Mouse (Mus musculus) stomach, postnatal 0 days (tissue): Measurements from ENCODE around the gene Il31ra. TPM values are rescaled to one million over a fixed set of nuclear protein-coding genes. Genes with fewer than 3 reads are reported as not detected.
"Not testable (repeated sequence)": the region's sequence is repeated elsewhere in the genome, so short reads cannot be mapped to it uniquely, and the experiment has no call there.

Source experiments
- ATAC-seq: fragments of 200-750 bp; cut with Nextera tagmentation; 2 replicates; pipeline ENCODE4 v1.8.0; 2017; ENCODE audit not compliant: low FRiP score, low TSS enrichment
- DNase-seq: peaks from one replicate; pipeline ENCODE4 v3.0.0-alpha.2; 2016; ENCODE audit warnings: low spot score
- H3K27ac ChIP-seq: fragments of 300-500 bp; sonication (generic); replicated peaks from 2 replicates; pipeline ENCODE4 v1.5.1; 2014; ENCODE audit warnings: mild to moderate bottlenecking, control low read depth
- H3K27me3 ChIP-seq: fragments of 300-500 bp; sonication (generic); 2 replicates; pipeline ENCODE4 v1.6.1; 2014; ENCODE audit warnings: low read length; ENCODE audit not compliant: control insufficient read depth, insufficient read depth
- H3K36me3 ChIP-seq: fragments of 300-500 bp; sonication (generic); 2 replicates; pipeline ENCODE4 v1.6.1; 2014; ENCODE audit warnings: low read length, mixed read lengths; ENCODE audit not compliant: control insufficient read depth, insufficient read depth
- H3K4me1 ChIP-seq: fragments of 300-500 bp; sonication (generic); replicated peaks from 2 replicates; pipeline ENCODE4 v1.6.1; 2014; ENCODE audit warnings: antibody characterized with exemption; ENCODE audit not compliant: control insufficient read depth, insufficient read depth
- H3K4me2 ChIP-seq: fragments of 300-500 bp; sonication (generic); replicated peaks from 2 replicates; pipeline ENCODE4 v1.6.1; 2014; ENCODE audit warnings: low read depth, mild to moderate bottlenecking, control low read depth, moderate library complexity
- H3K4me3 ChIP-seq: fragments of 300-500 bp; sonication (generic); 2 replicates; pipeline ENCODE4 v1.5.1; 2014; ENCODE audit warnings: low read depth, low read length, control low read depth
- H3K9ac ChIP-seq: fragments of 300-500 bp; sonication (generic); 2 replicates; pipeline ENCODE4 v1.6.1; 2014; ENCODE audit warnings: mild to moderate bottlenecking, low read length, control low read depth, mixed read lengths
- H3K9me3 ChIP-seq: fragments of 300-500 bp; sonication (generic); 2 replicates; pipeline ENCODE4 v1.6.1; 2016; ENCODE audit warnings: low read length; ENCODE audit not compliant: control insufficient read depth
- CTCF ChIP-seq: IDR thresholded peaks from 2 replicates; pipeline ENCODE4 v1.5.1; 2016; ENCODE audit warnings: antibody characterized with exemption, low read depth, mild to moderate bottlenecking, moderate library complexity
- EP300 ChIP-seq: optimal IDR thresholded peaks from 2 replicates; pipeline ENCODE3; 2016; ENCODE audit warnings: antibody characterized with exemption
- WGBS: fragments of 180-500 bp; shearing (Covaris S2); extraction: QIAGEN DNeasy Blood & Tissue Kit; methylation state at CpG from one replicate; pipeline ENCODE4 v1.1.7; 2014; 5-methylcytosine and 5-hydroxymethylcytosine counted together
- polyA plus RNA-seq: library from polyadenylated mRNA; unstranded; fragments of >200 nt; fragmentation: Nextera tagmentation; extraction: Ambion mirVana; gene quantifications from 2 replicates; pipeline ENCODE4 v1.2.1, GENCODE M21; 2015

Gene Il31ra
- polyA plus RNA-seq, 1 experiment from 2014 or later, result 0.16 TPM

DNA sequence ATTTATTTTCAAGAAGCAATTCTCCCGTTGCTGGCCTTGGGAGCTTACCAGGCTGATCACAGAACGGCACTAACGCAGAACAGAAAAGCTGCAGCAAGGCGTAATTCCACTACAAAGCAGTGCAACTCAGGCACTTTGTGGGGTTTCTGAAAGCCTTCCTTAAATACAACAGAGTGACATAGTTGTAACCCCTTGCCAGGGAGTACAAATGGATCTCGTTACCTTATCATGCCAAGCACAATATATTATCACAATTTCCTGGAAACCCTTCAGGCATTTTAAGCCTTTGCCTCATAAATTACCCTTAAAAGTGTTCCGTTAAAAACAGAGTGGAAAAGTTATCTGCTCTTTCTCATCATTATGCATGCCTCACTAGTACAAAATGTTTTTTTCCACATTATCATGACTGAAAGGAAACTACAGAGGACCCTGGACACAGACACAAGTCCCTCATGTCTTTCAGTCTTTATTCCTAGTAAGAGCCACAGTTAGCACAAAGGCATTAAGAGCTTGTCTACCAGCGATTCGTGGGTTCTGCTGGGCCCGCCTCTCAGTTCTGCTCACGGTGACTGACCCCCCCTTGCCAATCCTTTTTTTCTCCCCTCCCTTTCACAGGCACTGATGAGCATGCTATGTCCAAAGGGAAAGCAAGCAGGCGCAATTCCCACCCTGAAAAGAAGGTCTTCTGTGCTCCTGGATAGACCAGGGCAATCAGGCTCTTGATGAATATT is 13.4 kb downstream of the Il31ra start:
- H3K4me2 ChIP-seq, result no peak overlapping the region
- TF ChIP-seq EP300 (peak; percentile 88), CTCF (no peak)
- no peak for DNase-seq
- no peaks in the 10 kb centered on the region for H3K27me3 ChIP-seq
- H3K4me1 ChIP-seq, result no peaks in the 10 kb centered on the region; the same call in none of the 2 replicates
- no peak overlapping the region for H3K9ac ChIP-seq
- H3K4me3 ChIP-seq, result no peak overlapping the region
- ATAC-seq, result peak; percentile 53; the same call in 1 of the 2 replicates
- H3K27ac ChIP-seq, result 0 out of 2 replicates have a peak overlapping the region, but pooled peaks have one; percentile 18
- no peaks in the 10 kb centered on the region for H3K9me3 ChIP-seq
- no peaks in the 10 kb centered on the region for H3K36me3 ChIP-seq
- WGBS, result 34% methylated on average over 11 of the region's 11 CpGs

DNA sequence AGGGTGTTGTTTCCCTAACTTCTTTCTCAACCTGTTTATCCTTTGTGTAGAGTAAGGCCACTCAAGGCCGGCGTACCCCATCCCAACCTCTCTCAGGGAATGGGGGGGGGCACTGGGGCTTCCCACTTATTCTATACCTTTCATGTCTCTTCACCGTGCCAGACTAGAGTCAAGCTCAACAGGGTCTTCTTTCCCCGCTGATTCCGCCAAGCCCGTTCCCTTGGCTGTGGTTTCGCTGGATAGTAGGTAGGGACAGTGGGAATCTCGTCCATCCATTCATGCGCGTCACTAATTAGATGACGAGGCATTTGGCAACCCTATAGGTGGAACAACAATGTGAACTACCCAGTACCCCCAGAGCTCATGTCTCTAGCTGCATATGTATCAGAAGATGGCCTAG is 16.1 kb downstream of the Il31ra start:
- H3K36me3 ChIP-seq, H3K9ac ChIP-seq, DNase-seq, H3K27me3 ChIP-seq, H3K4me2 ChIP-seq, H3K27ac ChIP-seq, H3K9me3 ChIP-seq, H3K4me3 ChIP-seq, ATAC-seq, H3K4me1 ChIP-seq: not testable (repeated sequence)
- 74% methylated on average over 11 of the region's 11 CpGs for WGBS

DNA sequence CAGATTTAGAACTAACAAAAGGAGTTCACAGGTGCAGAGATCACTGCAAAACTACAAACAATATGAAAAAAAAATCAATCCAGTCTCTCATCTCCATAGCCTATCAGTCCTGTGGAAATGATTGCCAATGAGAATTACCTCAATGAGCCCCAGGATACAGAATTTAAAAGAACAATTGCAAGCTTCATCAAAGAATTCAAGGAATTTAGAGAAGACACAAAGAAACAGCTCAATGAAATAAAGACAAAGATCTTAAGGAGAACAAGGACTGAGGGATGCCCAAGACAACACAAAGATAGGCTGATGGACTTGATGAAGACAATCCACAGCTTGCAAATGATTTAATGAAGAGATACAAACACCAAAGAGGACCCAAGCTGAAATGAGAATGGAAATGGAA is 20.4 kb downstream of the Il31ra start:
- no peaks in the 10 kb centered on the region for H3K27me3 ChIP-seq
- no peaks in the 10 kb centered on the region for H3K4me1 ChIP-seq
- no peaks in the 10 kb centered on the region for H3K9me3 ChIP-seq
- no peaks in the 10 kb centered on the region for H3K36me3 ChIP-seq
- DNase-seq, result no peak
- no peak overlapping the region for H3K4me3 ChIP-seq
- H3K27ac ChIP-seq, result no peak overlapping the region
- TF ChIP-seq EP300 (no peak), CTCF (no peak)
- H3K9ac ChIP-seq, result no peak overlapping the region
- no peak for ATAC-seq
- no peak overlapping the region for H3K4me2 ChIP-seq

DNA sequence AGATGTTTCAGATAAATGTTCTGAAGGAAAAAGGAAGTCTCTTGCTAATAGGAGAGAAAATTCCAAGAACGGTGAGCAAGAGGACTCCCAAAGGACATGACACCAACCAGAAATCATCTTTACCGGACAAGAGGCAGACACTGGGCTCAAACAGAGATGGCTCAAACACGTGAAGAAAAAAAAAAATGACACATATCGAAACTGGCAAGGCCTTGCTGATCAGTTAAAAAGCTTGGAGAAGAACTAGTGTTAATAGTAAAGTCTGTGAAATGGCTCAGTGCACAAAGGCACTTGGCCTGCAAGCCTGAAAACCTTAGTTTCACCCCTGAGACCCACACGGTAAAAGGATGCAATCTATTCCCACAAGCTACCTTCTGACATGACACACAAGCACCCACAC is 23.4 kb downstream of the Il31ra start:
- H3K9me3 ChIP-seq, result no peaks in the 10 kb centered on the region
- 72% methylated on average over 5 of the region's 5 CpGs for WGBS

DNA sequence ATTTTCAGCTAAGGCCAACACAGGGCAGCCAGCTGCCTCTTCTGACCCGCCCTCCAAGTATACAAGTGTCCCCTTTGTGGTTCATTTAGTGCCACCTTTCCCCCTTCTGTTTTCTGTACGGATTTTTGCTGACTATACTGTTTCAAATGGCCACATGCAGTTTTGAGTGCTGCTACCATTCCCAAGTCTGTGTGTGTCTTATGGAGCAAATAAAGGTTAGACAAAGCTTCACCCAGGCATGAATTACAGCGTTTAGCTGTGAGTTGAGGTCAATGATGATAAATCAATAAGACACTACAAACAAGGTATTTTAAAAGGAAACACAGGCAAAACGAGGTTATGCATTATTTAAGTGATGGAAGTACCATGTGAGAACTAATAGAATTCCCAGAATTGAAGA is 24.6 kb downstream of the Il31ra start:
- no peak overlapping the region for H3K9ac ChIP-seq
- ATAC-seq (no peak), DNase-seq (no peak)
- no peaks in the 10 kb centered on the region for H3K36me3 ChIP-seq
- H3K27ac ChIP-seq, result no peak overlapping the region
- TF ChIP-seq EP300 (no peak), CTCF (no peak)
- no peaks in the 10 kb centered on the region for H3K9me3 ChIP-seq
- no peaks in the 10 kb centered on the region for H3K4me1 ChIP-seq
- WGBS, result 33% methylated on average over 4 of the region's 4 CpGs
- no peak overlapping the region for H3K4me2 ChIP-seq
- no peaks in the 10 kb centered on the region for H3K27me3 ChIP-seq
- no peak overlapping the region for H3K4me3 ChIP-seq

More for the DNA sequence above, 23.4 kb downstream of the Il31ra start:
- no peak for ATAC-seq
- Histone ChIP-seq H3K4me2 (no peak overlapping the region), H3K36me3 (no peaks in the 10 kb centered on the region), H3K4me3 (no peak overlapping the region), H3K27me3 (no peaks in the 10 kb centered on the region), H3K27ac (no peak overlapping the region), H3K4me1 (no peaks in the 10 kb centered on the region), H3K9ac (no peak overlapping the region)
- DNase-seq, result no peak
- TF ChIP-seq EP300, result no peak
- TF ChIP-seq CTCF, result no peak

DNA sequence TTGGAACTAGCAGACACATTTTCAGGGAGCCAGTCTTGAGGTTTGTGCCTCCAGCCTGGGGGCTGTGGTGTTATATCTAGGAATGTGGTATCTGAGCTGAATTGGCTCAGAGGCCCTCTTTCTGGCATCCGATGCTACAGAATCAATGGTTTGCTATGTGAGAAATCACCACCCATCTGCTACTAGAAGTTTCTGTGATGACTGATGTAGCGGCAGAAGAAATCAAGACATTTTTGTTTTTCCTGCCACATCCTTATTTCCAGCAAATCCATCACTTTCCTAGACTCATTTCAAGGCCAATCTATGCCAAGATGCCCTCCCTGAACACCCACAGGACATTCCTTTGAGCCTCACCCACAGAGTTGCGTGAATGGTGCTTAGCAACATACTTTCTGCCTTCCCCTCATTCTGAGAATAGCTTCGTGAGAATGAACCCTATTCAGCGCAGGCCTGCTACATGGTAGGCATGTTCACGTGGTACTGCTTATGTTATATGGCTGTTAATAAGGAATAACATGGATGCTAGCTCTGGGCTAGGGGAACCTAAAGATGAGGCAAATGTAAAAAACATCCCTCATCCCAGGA is 33.5 kb downstream of the Il31ra start:
- H3K9me3 ChIP-seq, result no peaks in the 10 kb centered on the region
- no peak overlapping the region for H3K9ac ChIP-seq
- DNase-seq, result no peak
- WGBS, result 78% methylated on average over 6 of the region's 6 CpGs
- no peaks in the 10 kb centered on the region for H3K36me3 ChIP-seq
- no peak overlapping the region for H3K4me2 ChIP-seq
- no peak for ATAC-seq
- H3K27me3 ChIP-seq, result no peaks in the 10 kb centered on the region
- H3K27ac ChIP-seq, result no peak overlapping the region
- no peak overlapping the region for H3K4me3 ChIP-seq
- no peak for TF ChIP-seq EP300
- no peak for TF ChIP-seq CTCF
- H3K4me1 ChIP-seq, result no peaks in the 10 kb centered on the region
